Mouse (Mus musculus) heart, postnatal 0 days (tissue): Measurements from ENCODE around the gene Acmsd. TPM values are rescaled to one million over a fixed set of nuclear protein-coding genes. Genes with fewer than 3 reads are reported as not detected.

Source experiments
- ATAC-seq: fragments of 200-750 bp; cut with Nextera tagmentation; 2 replicates; pipeline ENCODE4 v1.8.0; 2017; ENCODE audit warnings: low read depth, moderate number of reproducible peaks, moderate library complexity; ENCODE audit not compliant: insufficient read depth
- DNase-seq: peaks from one replicate; pipeline ENCODE4 v3.0.0-alpha.2; 2016; ENCODE audit warnings: low spot score
- H3K27ac ChIP-seq: fragments of 300-500 bp; sonication (generic); 2 replicates; pipeline ENCODE4 v1.5.1; 2014; ENCODE audit warnings: low read depth, mild to moderate bottlenecking
- H3K27me3 ChIP-seq: fragments of 300-500 bp; sonication (generic); 2 replicates; pipeline ENCODE4 v1.6.1; 2014; ENCODE audit warnings: low read length, mixed read lengths; ENCODE audit not compliant: control insufficient read depth, insufficient read depth
- H3K36me3 ChIP-seq: fragments of 300-500 bp; sonication (generic); replicated peaks from 2 replicates; pipeline ENCODE4 v1.6.1; 2014; ENCODE audit warnings: low read length, mixed read lengths; ENCODE audit not compliant: control insufficient read depth, insufficient read depth
- H3K4me1 ChIP-seq: fragments of 300-500 bp; sonication (generic); 2 replicates; pipeline ENCODE4 v1.6.1; 2014; ENCODE audit warnings: antibody characterized with exemption; ENCODE audit not compliant: control insufficient read depth, insufficient read depth
- H3K4me2 ChIP-seq: fragments of 300-500 bp; sonication (generic); 2 replicates; pipeline ENCODE4 v1.6.1; 2014; ENCODE audit warnings: low read depth, mild to moderate bottlenecking, low read length, moderate library complexity
- H3K4me3 ChIP-seq: fragments of 300-500 bp; sonication (generic); 2 replicates; pipeline ENCODE4 v1.5.1; 2014; ENCODE audit warnings: low read depth, low read length
- H3K9ac ChIP-seq: fragments of 300-500 bp; sonication (generic); replicated peaks from 2 replicates; pipeline ENCODE4 v1.6.1; 2014; ENCODE audit warnings: low read depth, low read length, mixed read lengths
- H3K9me3 ChIP-seq: fragments of 300-500 bp; sonication (generic); replicated peaks from 2 replicates; pipeline ENCODE4 v1.6.1; 2016; ENCODE audit warnings: low read length; ENCODE audit not compliant: control insufficient read depth
- CTCF ChIP-seq: IDR thresholded peaks from 2 replicates; pipeline ENCODE4 v1.5.1; 2016; ENCODE audit warnings: antibody characterized with exemption, control low read depth, low read depth
- EP300 ChIP-seq: IDR thresholded peaks from 2 replicates; pipeline ENCODE4 v1.6.1; 2016; ENCODE audit warnings: antibody characterized with exemption, low read depth
- WGBS: fragments of 180-500 bp; shearing (Covaris S2); extraction: QIAGEN DNeasy Blood & Tissue Kit; methylation state at CpG from one replicate; pipeline ENCODE4 v1.1.7; 2014; 5-methylcytosine and 5-hydroxymethylcytosine counted together
- polyA plus RNA-seq: library from polyadenylated mRNA; unstranded; fragments of >200 nt; fragmentation: Nextera tagmentation; extraction: Ambion mirVana; gene quantifications from 2 replicates; pipeline ENCODE4 v1.2.1, GENCODE M21; 2015
- total RNA-seq: library from RNA; depleted of rRNA; stranded (reverse); fragments of >200 nt; gene quantifications from 2 replicates; pipeline ENCODE4 v1.2.3, GENCODE M21; 2014; ENCODE audit warnings: low replicate concordance

Acmsd gene
- total and polyA plus RNA-seq, 2 experiments from 2014 or later: 0.18 TPM; not detected in 1

DNA sequence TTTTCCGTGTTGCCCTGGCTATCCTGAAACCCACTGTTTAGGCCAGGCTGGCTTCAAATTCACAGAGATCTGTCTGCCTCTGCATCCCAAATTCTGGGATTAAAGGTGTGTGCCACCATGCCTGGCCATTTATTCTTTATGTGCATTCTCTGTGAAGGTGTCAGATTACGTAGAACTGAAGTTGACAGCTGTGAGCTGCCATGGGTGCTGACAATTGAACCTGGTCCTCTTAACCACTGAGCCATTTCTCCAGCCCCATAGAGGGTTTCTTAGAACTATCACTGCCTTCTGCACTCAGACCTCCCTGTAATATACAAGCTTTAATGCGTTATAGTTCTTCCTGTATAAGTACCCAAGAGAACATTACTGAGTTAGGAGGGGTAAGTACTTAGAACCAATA lies 49.4 kb downstream of the Acmsd start:
- TF ChIP-seq CTCF: no peak
- TF ChIP-seq EP300: no peak
- Histone ChIP-seq H3K4me3 (no peak overlapping the region), H3K4me2 (no peak overlapping the region), H3K27me3 (no peaks in the 10 kb centered on the region), H3K9me3 (no peaks in the 10 kb centered on the region), H3K4me1 (peaks cover 41% of the 10 kb centered on the region), H3K27ac (no peak overlapping the region), H3K36me3 (no peaks in the 10 kb centered on the region), H3K9ac (no peak overlapping the region)
- 82% methylated on average over 3 of the region's 3 CpGs for WGBS
- DNase-seq (no peak), ATAC-seq (no peak)

DNA sequence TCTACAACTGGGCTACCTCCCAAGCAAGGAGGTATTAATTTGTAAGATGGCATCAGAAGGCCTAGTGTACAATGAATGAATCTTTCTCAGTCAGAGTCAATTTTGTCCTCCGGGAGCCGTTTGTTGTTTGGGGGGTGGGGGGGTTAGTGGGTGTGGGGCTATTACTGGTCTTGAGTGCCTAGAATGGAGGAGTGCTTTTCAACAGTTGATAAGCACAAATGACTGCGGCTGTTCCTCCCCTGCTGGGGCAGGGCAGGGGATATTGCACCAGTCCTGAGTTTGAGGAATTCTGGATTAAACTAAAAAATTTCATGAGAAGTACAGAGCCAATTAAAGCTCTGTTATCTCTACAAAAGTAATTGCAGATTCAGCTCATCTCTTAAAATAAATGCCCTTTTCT lies 50.9 kb downstream of the Acmsd start:
- Histone ChIP-seq H3K27me3 (no peaks in the 10 kb centered on the region), H3K36me3 (no peaks in the 10 kb centered on the region), H3K4me1 (peaks cover 53% of the 10 kb centered on the region), H3K27ac (no peak overlapping the region), H3K4me3 (peak overlapping the region; percentile 4; the same call in 1 of the 2 replicates), H3K9me3 (no peaks in the 10 kb centered on the region), H3K9ac (no peak overlapping the region), H3K4me2 (peak overlapping the region; percentile 26)
- 6% methylated on average over 3 of the region's 3 CpGs for WGBS
- DNase-seq (no peak), ATAC-seq (peak; percentile 51; the same call in 1 of the 2 replicates)
- TF ChIP-seq EP300 (no peak), CTCF (no peak)

DNA sequence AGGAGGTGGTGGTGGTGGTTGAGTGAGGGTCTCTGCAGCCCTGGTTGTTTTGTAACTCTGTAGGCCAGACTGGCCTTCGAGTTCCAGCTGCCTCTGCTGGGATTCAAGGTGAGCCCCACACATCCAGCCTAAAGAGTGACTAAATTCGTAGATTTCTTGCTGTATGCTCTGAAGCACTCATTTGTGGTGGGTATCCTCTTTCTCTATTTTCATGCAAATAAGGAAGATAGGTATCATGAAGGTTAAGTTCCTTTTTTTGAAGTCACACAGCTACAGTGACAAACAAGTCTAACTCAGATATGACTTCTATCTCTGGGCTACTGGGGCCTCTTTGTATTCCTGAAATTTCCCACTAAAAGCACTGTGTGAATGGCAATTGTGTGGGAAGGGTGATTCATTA lies 51.6 kb downstream of the Acmsd start:
- 50% methylated on average over 2 of the region's 2 CpGs for WGBS
- Histone ChIP-seq H3K27me3 (no peaks in the 10 kb centered on the region), H3K4me3 (no peak overlapping the region), H3K4me1 (peaks cover 60% of the 10 kb centered on the region), H3K27ac (no peak overlapping the region), H3K9ac (no peak overlapping the region), H3K9me3 (no peaks in the 10 kb centered on the region), H3K36me3 (no peaks in the 10 kb centered on the region), H3K4me2 (no peak overlapping the region)
- DNase-seq: no peak
- TF ChIP-seq EP300 (no peak), CTCF (no peak)
- ATAC-seq: no peak

DNA sequence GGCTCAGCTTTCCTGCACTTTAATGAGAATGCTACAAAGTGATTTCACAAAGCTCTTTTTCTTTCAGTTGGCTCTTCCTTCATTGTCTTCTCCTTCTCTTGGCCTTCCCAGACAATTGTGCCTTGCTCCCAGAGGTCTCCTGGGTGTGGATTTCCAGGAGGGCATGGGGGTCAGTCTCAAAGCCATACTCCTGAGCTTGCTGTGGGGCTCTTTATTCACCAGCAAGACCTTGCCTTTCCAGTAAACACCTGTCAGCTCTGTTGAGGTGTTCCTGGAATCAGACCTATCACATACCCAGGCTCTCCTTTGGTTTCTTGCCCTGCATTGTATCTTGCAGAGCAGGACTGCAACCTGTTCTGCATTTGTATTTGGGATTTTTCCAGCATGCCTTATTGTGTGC lies 54.6 kb downstream of the Acmsd start:
- TF ChIP-seq CTCF (no peak), EP300 (no peak)

GRCm38 (mm10) chr1:127785882-127786281 lies 56.7 kb downstream of the Acmsd start:
- TF ChIP-seq CTCF (no peak), EP300 (no peak)
- Histone ChIP-seq H3K4me3 (no peak overlapping the region), H3K36me3 (no peaks in the 10 kb centered on the region), H3K27ac (0 out of 2 replicates have a peak overlapping the region, but pooled peaks have one; percentile 15), H3K4me1 (peaks cover 64% of the 10 kb centered on the region), H3K27me3 (no peaks in the 10 kb centered on the region), H3K4me2 (no peak overlapping the region), H3K9me3 (no peaks in the 10 kb centered on the region), H3K9ac (no peak overlapping the region)
- ATAC-seq (no peak), DNase-seq (no peak)
- 13% methylated on average over 1 of the region's 1 CpGs for WGBS

More for the DNA sequence above, 54.6 kb downstream of the Acmsd start:
- Histone ChIP-seq H3K4me3 (no peak overlapping the region), H3K36me3 (no peaks in the 10 kb centered on the region), H3K27ac (no peak overlapping the region), H3K9me3 (no peaks in the 10 kb centered on the region), H3K27me3 (no peaks in the 10 kb centered on the region), H3K4me1 (peaks cover 71% of the 10 kb centered on the region), H3K4me2 (no peak overlapping the region), H3K9ac (no peak overlapping the region)
- ATAC-seq (no peak), DNase-seq (no peak)

DNA sequence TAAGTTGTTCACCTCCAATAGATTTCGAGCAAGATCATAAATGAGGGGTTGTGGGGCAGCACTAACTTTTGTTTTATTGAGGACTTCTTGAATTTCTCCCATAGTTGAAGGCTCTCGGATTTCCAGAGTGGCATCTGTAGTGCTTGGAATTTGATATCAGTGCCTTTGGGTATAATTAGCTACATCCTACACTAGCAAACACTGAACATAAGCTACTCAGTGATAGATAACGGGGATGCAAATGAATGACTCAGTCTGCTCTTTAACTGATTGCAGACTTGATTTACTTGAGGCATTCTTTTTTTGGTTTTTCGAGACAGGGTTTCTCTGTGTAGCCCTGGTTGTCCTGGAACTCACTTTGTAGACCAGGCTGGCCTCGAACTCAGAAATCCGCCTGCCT lies 59.7 kb downstream of the Acmsd start:
- peak overlapping the region; percentile 38; the same call in 1 of the 2 replicates for H3K27ac ChIP-seq

More for the DNA sequence above, 59.7 kb downstream of the Acmsd start:
- TF ChIP-seq CTCF (no peak), EP300 (no peak)
- no peak for DNase-seq
- Histone ChIP-seq H3K27me3 (no peaks in the 10 kb centered on the region), H3K9me3 (no peaks in the 10 kb centered on the region), H3K9ac (no peak overlapping the region), H3K4me2 (peak overlapping the region; percentile 2; the same call in 1 of the 2 replicates), H3K4me3 (no peak overlapping the region), H3K4me1 (peaks cover 50% of the 10 kb centered on the region), H3K36me3 (peaks cover 10% of the 10 kb centered on the region)
- 43% methylated on average over 6 of the region's 6 CpGs for WGBS
- no peak for ATAC-seq
